8 mouse cellular contexts compared by ENCODE assay signal in genomic region chr4:98104161-98104560, GRCm38 (mm10).
DNase-seq lines count a peak whose midpoint lies in the region; ATAC-seq lines count a peak whose summit lies in the region.

No protein-coding gene starts in this region.

- peak; percentile 38 to 90 for DNase-seq in adrenal gland, adult (ENCODE audit: inconsistent age in 2 of 2, low spot score in 1 of 2)
- DNase-seq in adrenal gland, postnatal 4 days (ENCODE audit: low spot score in 2 of 2), result no peak
- peak; percentile 18 for DNase-seq in 3134 (ENCODE audit: extremely low read depth, insufficient read length, low spot score)
- peak; percentile 80 for DNase-seq in gastrocnemius, postnatal 14 days
- no peak for DNase-seq in embryo, embryonic 10.5 days (ENCODE audit: low spot score)
- DNase-seq in left cerebral cortex, adult 8-10 months (ENCODE audit: low spot score in 2 of 2), result no peak
- no peak for DNase-seq in testis, postnatal 14 days (ENCODE audit: low spot score)

- 46% methylated on average over 8 of the region's 8 CpGs for WGBS in limb, embryonic 13.5 days

- ATAC-seq in limb, embryonic 13.5 days (ENCODE audit: low FRiP score, low read depth), result no peak

- H3K36me3 ChIP-seq in limb, embryonic 13.5 days, result no peaks in the 10 kb centered on the region

- no peak overlapping the region for H3K9ac ChIP-seq in limb, embryonic 13.5 days

- no peaks in the 10 kb centered on the region for H3K9me3 ChIP-seq in limb, embryonic 13.5 days

- peak overlapping the region; percentile 63; the same call in 1 of the 2 replicates for H3K27ac ChIP-seq in limb, embryonic 13.5 days

- H3K27me3 ChIP-seq in limb, embryonic 13.5 days, result no peaks in the 10 kb centered on the region

- H3K4me3 ChIP-seq in limb, embryonic 13.5 days, result no peak overlapping the region

- intact Hi-C loops in gastrocnemius, postnatal 14 days (cut with DNase I; ENCODE audit: low total_unique reads), result loop anchor here (10.0 kb wide), 1 partner anchor 89 kb away; no protein-coding TSS in a partner anchor

- peaks cover 96% of the 10 kb centered on the region for H3K4me1 ChIP-seq in limb, embryonic 13.5 days

- no peak overlapping the region for H3K4me2 ChIP-seq in limb, embryonic 13.5 days (replicated peaks)

Comparison
In these comparisons a context has a peak if more than half of its experiments do, and no peak if none do; other contexts are left out.
1. DNase-seq: peak in adrenal gland, adult (2 of 2), 3134 (single experiment) and gastrocnemius, postnatal 14 days (single experiment); none in adrenal gland, postnatal 4 days (0 of 2), embryo, embryonic 10.5 days (single experiment), left cerebral cortex, adult 8-10 months (0 of 2) and testis, postnatal 14 days (single experiment).